Mouse (Mus musculus): ENCODE data around the gene Fbxw2.

GRCm38 (mm10) chr2:34794511-34794910 lies 31.6 kb downstream of the Fbxw2 start:
- TF ChIP-seq CTCF (IDR thresholded peaks at IDR 0.05; ENCODE audit: low read depth, low read length) (no peak), EP300 (IDR thresholded peaks at IDR 0.05; ENCODE audit: insufficient read depth, low read depth, low read length) (no peak)
